Mouse (Mus musculus) stomach, postnatal 0 days (tissue): ENCODE results near the gene Mettl5. TPM values are rescaled to one million over a fixed set of nuclear protein-coding genes. Genes with fewer than 3 reads are reported as not detected.

Experiments used
- ATAC-seq: fragments of 200-750 bp; cut with Nextera tagmentation; 2 replicates; pipeline ENCODE4 v1.8.0; 2017; ENCODE audit not compliant: low FRiP score, low TSS enrichment
- DNase-seq: peaks from one replicate; pipeline ENCODE4 v3.0.0-alpha.2; 2016; ENCODE audit warnings: low spot score
- H3K27ac ChIP-seq: fragments of 300-500 bp; sonication (generic); replicated peaks from 2 replicates; pipeline ENCODE4 v1.5.1; 2014; ENCODE audit warnings: mild to moderate bottlenecking, control low read depth
- H3K27me3 ChIP-seq: fragments of 300-500 bp; sonication (generic); 2 replicates; pipeline ENCODE4 v1.6.1; 2014; ENCODE audit warnings: low read length; ENCODE audit not compliant: control insufficient read depth, insufficient read depth
- H3K36me3 ChIP-seq: fragments of 300-500 bp; sonication (generic); 2 replicates; pipeline ENCODE4 v1.6.1; 2014; ENCODE audit warnings: low read length, mixed read lengths; ENCODE audit not compliant: control insufficient read depth, insufficient read depth
- H3K4me1 ChIP-seq: fragments of 300-500 bp; sonication (generic); replicated peaks from 2 replicates; pipeline ENCODE4 v1.6.1; 2014; ENCODE audit warnings: antibody characterized with exemption; ENCODE audit not compliant: control insufficient read depth, insufficient read depth
- H3K4me2 ChIP-seq: fragments of 300-500 bp; sonication (generic); replicated peaks from 2 replicates; pipeline ENCODE4 v1.6.1; 2014; ENCODE audit warnings: low read depth, mild to moderate bottlenecking, control low read depth, moderate library complexity
- H3K4me3 ChIP-seq: fragments of 300-500 bp; sonication (generic); 2 replicates; pipeline ENCODE4 v1.5.1; 2014; ENCODE audit warnings: low read depth, low read length, control low read depth
- H3K9ac ChIP-seq: fragments of 300-500 bp; sonication (generic); 2 replicates; pipeline ENCODE4 v1.6.1; 2014; ENCODE audit warnings: mild to moderate bottlenecking, low read length, control low read depth, mixed read lengths
- H3K9me3 ChIP-seq: fragments of 300-500 bp; sonication (generic); 2 replicates; pipeline ENCODE4 v1.6.1; 2016; ENCODE audit warnings: low read length; ENCODE audit not compliant: control insufficient read depth
- CTCF ChIP-seq: IDR thresholded peaks from 2 replicates; pipeline ENCODE4 v1.5.1; 2016; ENCODE audit warnings: antibody characterized with exemption, low read depth, mild to moderate bottlenecking, moderate library complexity
- EP300 ChIP-seq: optimal IDR thresholded peaks from 2 replicates; pipeline ENCODE3; 2016; ENCODE audit warnings: antibody characterized with exemption
- WGBS: fragments of 180-500 bp; shearing (Covaris S2); extraction: QIAGEN DNeasy Blood & Tissue Kit; methylation state at CpG from one replicate; pipeline ENCODE4 v1.1.7; 2014; 5-methylcytosine and 5-hydroxymethylcytosine counted together
- polyA plus RNA-seq: library from polyadenylated mRNA; unstranded; fragments of >200 nt; fragmentation: Nextera tagmentation; extraction: Ambion mirVana; gene quantifications from 2 replicates; pipeline ENCODE4 v1.2.1, GENCODE M21; 2015

Mettl5 gene
- polyA plus RNA-seq, 1 experiment from 2014 or later: 32.0 TPM

- peak overlapping the region; percentile 99 for H3K9ac ChIP-seq
- H3K27ac ChIP-seq: peak overlapping the region; percentile 96
- no peaks in the 10 kb centered on the region for H3K36me3 ChIP-seq
- no peak for ATAC-seq
- H3K27me3 ChIP-seq: no peaks in the 10 kb centered on the region
- no peak for TF ChIP-seq EP300
- TF ChIP-seq CTCF: no peak
- WGBS: under 1% methylated on average over 13 of the region's 13 CpGs
- no peaks in the 10 kb centered on the region; the same call in 1 of the 2 replicates for H3K4me1 ChIP-seq
- no peaks in the 10 kb centered on the region for H3K9me3 ChIP-seq
- H3K4me2 ChIP-seq: peak overlapping the region; percentile 58
- DNase-seq: no peak
- H3K4me3 ChIP-seq: peak overlapping the region; percentile 100
Measured at GRCm38 (mm10) chr2:69862117-69862657, 23.2 kb downstream of the Mettl5 start.

- peak; percentile 94 for DNase-seq
- Histone ChIP-seq H3K4me2 (peak within 1 kb of the TSS; percentile 58), H3K9ac (peak within 1 kb of the TSS; percentile 99), H3K9me3 (no peaks in the 10 kb centered on the region), H3K27ac (peak within 1 kb of the TSS; percentile 96), H3K4me3 (peak within 1 kb of the TSS; percentile 100), H3K4me1 (no peaks in the 10 kb centered on the region; the same call in 1 of the 2 replicates), H3K27me3 (no peaks in the 10 kb centered on the region), H3K36me3 (no peaks in the 10 kb centered on the region)
- under 1% methylated on average over 66 of the region's 66 CpGs for WGBS
- TF ChIP-seq EP300 (no peak), CTCF (no peak)
- peak; percentile 93 for ATAC-seq
Measured at GRCm38 (mm10) chr2:69861485-69862091, 23.8 kb downstream of the Mettl5 start, which contains the start of gene Ssb. Gene Ssb, plus strand, starts transcription at chr2:69861562.

- no peaks in the 10 kb centered on the region for H3K27me3 ChIP-seq
- peak overlapping the region; percentile 99 for H3K9ac ChIP-seq
- no peaks in the 10 kb centered on the region for H3K36me3 ChIP-seq
- H3K27ac ChIP-seq: peak overlapping the region; percentile 96
- peak overlapping the region; percentile 53 for H3K4me2 ChIP-seq
- no peak for TF ChIP-seq CTCF
- TF ChIP-seq EP300: no peak
- no peaks in the 10 kb centered on the region; the same call in 1 of the 2 replicates for H3K4me1 ChIP-seq
- DNase-seq: peak; percentile 41
- WGBS: 9% methylated on average over 13 of the region's 13 CpGs
- H3K9me3 ChIP-seq: no peaks in the 10 kb centered on the region
- peak overlapping the region; percentile 100 for H3K4me3 ChIP-seq
- ATAC-seq: no peak
Measured at GRCm38 (mm10) chr2:69860972-69861452, 24.4 kb downstream of the Mettl5 start.

GRCm38 (mm10) chr2:69857882-69858281 lies 27.5 kb downstream of the Mettl5 start:
- WGBS: 75% methylated on average over 1 of the region's 1 CpGs
- DNase-seq (no peak), ATAC-seq (no peak)
- no peak overlapping the region for H3K4me3 ChIP-seq
- H3K4me2 ChIP-seq: no peak overlapping the region
- TF ChIP-seq CTCF (peak; percentile 62), EP300 (no peak)
- H3K27ac ChIP-seq: no peak overlapping the region
- no peak overlapping the region for H3K9ac ChIP-seq
- no peaks in the 10 kb centered on the region for H3K36me3 ChIP-seq
- no peaks in the 10 kb centered on the region for H3K9me3 ChIP-seq
- H3K4me1 ChIP-seq: no peaks in the 10 kb centered on the region; the same call in 1 of the 2 replicates
- no peaks in the 10 kb centered on the region for H3K27me3 ChIP-seq

- H3K27me3 ChIP-seq: no peaks in the 10 kb centered on the region
- 29% methylated on average over 8 of the region's 8 CpGs for WGBS
- no peak overlapping the region for H3K4me3 ChIP-seq
- DNase-seq (peak; percentile 79), ATAC-seq (peak; percentile 86)
- H3K27ac ChIP-seq: no peak overlapping the region
- no peak overlapping the region for H3K4me2 ChIP-seq
- no peaks in the 10 kb centered on the region; the same call in 1 of the 2 replicates for H3K4me1 ChIP-seq
- H3K36me3 ChIP-seq: no peaks in the 10 kb centered on the region
- TF ChIP-seq EP300 (no peak), CTCF (peak; percentile 67)
- no peak overlapping the region for H3K9ac ChIP-seq
- H3K9me3 ChIP-seq: no peaks in the 10 kb centered on the region
Measured at GRCm38 (mm10) chr2:69856392-69856791, 29.0 kb downstream of the Mettl5 start.
